Mouse (Mus musculus): ENCODE results near the gene Hs6st2. TPM values are rescaled to one million over a fixed set of nuclear protein-coding genes. Genes with fewer than 3 reads are reported as not detected.

Gene Hs6st2
- total and polyA plus RNA-seq, 3 experiments = not detected

- TF ChIP-seq TCF12 (IDR thresholded peaks at IDR 0.05; ENCODE audit: low read depth, low read length) = peak; percentile 81
- no peak for TF ChIP-seq TBP (IDR thresholded peaks at IDR 0.05; ENCODE audit: low read depth, low read length)
- TF ChIP-seq GATA1 (IDR thresholded peaks at IDR 0.05; ENCODE audit: low read depth, low read length) = peak; percentile 81
- peak; percentile 59; the same call in 1 of the 2 replicates for TF ChIP-seq ETS1 (IDR thresholded peaks at IDR 0.05; ENCODE audit: low read depth, low read length)
- TF ChIP-seq RCOR1 (IDR thresholded peaks at IDR 0.05; ENCODE audit: low read depth, low read length) = peak; percentile 65
- TF ChIP-seq MEF2A (IDR thresholded peaks at IDR 0.05; ENCODE audit: extremely low read depth, insufficient replicate concordance, low read depth, low read length, poor library complexity, severe bottlenecking) = no peak
- peak; percentile 80 to 82 for TF ChIP-seq EP300 (IDR thresholded peaks at IDR 0.05; ENCODE audit: low read depth in 1 of 2, low read length in 2 of 2)
- no peak for TF ChIP-seq BHLHE40 (IDR thresholded peaks at IDR 0.05; ENCODE audit: borderline replicate concordance, low read depth, low read length)
- Histone ChIP-seq H3K9ac (ENCODE audit: control insufficient read depth, low read depth, low read length, poor library complexity, severe bottlenecking) (no peak overlapping the region), H3K79me2 (ENCODE audit: control insufficient read depth, insufficient read depth, low read length, poor library complexity) (no peaks in the 10 kb centered on the region), H3K36me3 (ENCODE audit: control insufficient read depth in 1 of 2, insufficient read depth in 2 of 2, low read length in 2 of 2) (peaks cover 0 to 12% of the 10 kb centered on the region in 2 experiments; a peak in 2 of 4 replicates), H3K4me3 (ENCODE audit: control insufficient read depth in 1 of 2, insufficient read depth in 1 of 2, low read depth in 2 of 2, low read length in 2 of 2) (no peak overlapping the region), H3K27me3 (ENCODE audit: control insufficient read depth in 1 of 2, insufficient read depth in 2 of 2, low read length in 2 of 2) (no peaks in the 10 kb centered on the region), H3K4me1 (ENCODE audit: control insufficient read depth in 1 of 2, insufficient read depth in 2 of 2, low read length in 2 of 2) (peaks cover 2 to 16% of the 10 kb centered on the region in 2 experiments; a peak in 3 of 4 replicates), H3K27ac (ENCODE audit: control insufficient read depth, low read depth, low read length) (peak overlapping the region; percentile 56), H3K9me3 (replicated peaks; ENCODE audit: insufficient read depth, low read length) (no peaks in the 10 kb centered on the region)
- DNase-seq (ENCODE audit: low read depth, low spot score) = peak; percentile 58
Measured at GRCm38 (mm10) chrX:51686048-51686949, 4.6 kb upstream of the Hs6st2 start.

DNA sequence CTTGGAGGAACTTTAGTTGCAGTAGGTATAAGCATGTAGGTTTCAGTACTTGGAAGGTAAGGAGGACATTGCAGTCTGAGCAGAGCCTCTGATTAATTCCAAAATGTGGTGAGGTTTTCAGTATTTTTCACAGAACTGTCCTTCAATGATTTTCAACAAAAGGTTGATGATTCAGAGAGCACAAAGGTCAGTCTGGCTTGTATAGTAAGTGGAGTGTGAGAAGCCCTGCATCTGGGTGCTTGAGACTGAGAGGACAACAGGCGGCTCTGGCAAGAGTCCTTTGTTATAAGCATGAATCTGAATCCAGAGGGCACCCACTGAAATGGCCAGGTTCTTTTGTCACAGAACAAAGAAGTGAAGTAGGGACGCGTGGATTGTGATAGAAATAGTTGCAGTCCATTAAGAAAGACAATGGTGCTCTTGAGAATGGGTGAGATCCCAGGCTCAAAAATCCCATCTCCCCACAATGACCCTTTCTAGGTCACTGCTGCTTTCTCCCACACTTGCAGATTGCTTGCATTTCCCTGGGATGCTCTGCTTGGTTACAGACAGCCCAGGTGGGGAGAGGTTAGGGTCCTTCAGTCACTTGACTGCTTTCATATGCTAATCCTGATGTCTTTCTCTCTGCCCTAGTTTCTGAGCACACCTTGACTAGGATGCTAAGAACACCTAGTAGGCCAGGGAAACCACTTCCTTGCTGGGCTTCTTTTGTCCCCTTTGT is 2.8 kb upstream of the Hs6st2 start:
- Histone ChIP-seq H3K9ac (ENCODE audit: control insufficient read depth, low read depth, low read length, poor library complexity, severe bottlenecking) (no peak overlapping the region), H3K36me3 (ENCODE audit: control insufficient read depth in 1 of 2, insufficient read depth in 2 of 2, low read length in 2 of 2) (peaks cover 0 to 12% of the 10 kb centered on the region in 2 experiments; a peak in 2 of 4 replicates), H3K79me2 (ENCODE audit: control insufficient read depth, insufficient read depth, low read length, poor library complexity) (no peaks in the 10 kb centered on the region), H3K27me3 (ENCODE audit: control insufficient read depth in 1 of 2, insufficient read depth in 2 of 2, low read length in 2 of 2) (no peaks in the 10 kb centered on the region), H3K27ac (ENCODE audit: control insufficient read depth, low read depth, low read length) (no peak overlapping the region), H3K9me3 (replicated peaks; ENCODE audit: insufficient read depth, low read length) (no peaks in the 10 kb centered on the region), H3K4me3 (ENCODE audit: control insufficient read depth in 1 of 2, insufficient read depth in 1 of 2, low read depth in 2 of 2, low read length in 2 of 2) (no peak overlapping the region), H3K4me1 (ENCODE audit: control insufficient read depth in 1 of 2, insufficient read depth in 2 of 2, low read length in 2 of 2) (peaks cover 2 to 16% of the 10 kb centered on the region in 2 experiments; a peak in 3 of 4 replicates)
- no peak for DNase-seq (ENCODE audit: low read depth, low spot score)
- TF ChIP-seq POLR2AphosphoS2 (IDR thresholded peaks at IDR 0.05; ENCODE audit: low read length) = no peak
- no peak for TF ChIP-seq ZNF384 (IDR thresholded peaks at IDR 0.05; ENCODE audit: low read depth, low read length)
- no peak for TF ChIP-seq POLR2A (IDR thresholded peaks at IDR 0.05; ENCODE audit: control insufficient read depth in 1 of 2, insufficient read depth in 1 of 2, low read depth in 1 of 2, low read length in 2 of 2, poor library complexity in 1 of 2)

Data from MEL (cell line).